Mouse (Mus musculus) hindbrain, embryonic 12.5 days (tissue): ENCODE measurements around the gene Crkl. TPM values are rescaled to one million over a fixed set of nuclear protein-coding genes. Genes with fewer than 3 reads are reported as not detected.
A peak's percentile ranks its signal among the peaks of the same experiment; 100 is the strongest.

Experiments used
- ATAC-seq: fragments of 200-750 bp; cut with Nextera tagmentation; 2 replicates; pipeline ENCODE4 v1.8.0; 2017; ENCODE audit warnings: moderate TSS enrichment; ENCODE audit not compliant: low FRiP score
- H3K27ac ChIP-seq: fragments of 300-500 bp; sonication (generic); 2 replicates; pipeline ENCODE4 v1.5.1; 2016; ENCODE audit warnings: mild to moderate bottlenecking
- H3K27me3 ChIP-seq: fragments of 300-500 bp; sonication (generic); 2 replicates; pipeline ENCODE4 v1.6.1; 2016; ENCODE audit warnings: mild to moderate bottlenecking
- H3K36me3 ChIP-seq: fragments of 300-500 bp; sonication (generic); 2 replicates; pipeline ENCODE4 v1.6.1; 2016; ENCODE audit warnings: mild to moderate bottlenecking
- H3K4me1 ChIP-seq: fragments of 300-500 bp; sonication (generic); 2 replicates; pipeline ENCODE4 v1.6.1; 2016
- H3K4me2 ChIP-seq: fragments of 300-500 bp; sonication (generic); replicated peaks from 2 replicates; pipeline ENCODE4 v1.6.1; 2016; ENCODE audit warnings: mild to moderate bottlenecking
- H3K4me3 ChIP-seq: fragments of 300-500 bp; sonication (generic); 2 replicates; pipeline ENCODE4 v1.5.1; 2016; ENCODE audit warnings: mild to moderate bottlenecking
- H3K9ac ChIP-seq: fragments of 300-500 bp; sonication (generic); 2 replicates; pipeline ENCODE4 v1.6.1; 2016; ENCODE audit warnings: mild to moderate bottlenecking, moderate library complexity
- H3K9me3 ChIP-seq: fragments of 300-500 bp; sonication (generic); replicated peaks from 2 replicates; pipeline ENCODE4 v1.6.1; 2016; ENCODE audit warnings: mild to moderate bottlenecking
- WGBS: fragments of 180-500 bp; shearing (Covaris S2); methylation state at CpG from one replicate; pipeline ENCODE4 v1.1.7; 2016; 5-methylcytosine and 5-hydroxymethylcytosine counted together
- polyA plus RNA-seq: library from polyadenylated mRNA; unstranded; fragments of >200 nt; fragmentation: Nextera tagmentation; extraction: Ambion mirVana; gene quantifications from 2 replicates; pipeline ENCODE4 v1.2.1, GENCODE M21; 2016

Gene Crkl
- polyA plus RNA-seq, 1 experiment from 2014 or later, result 98.9 TPM

- no peaks in the 10 kb centered on the region for H3K9me3 ChIP-seq
- 78% methylated on average over 2 of the region's 2 CpGs for WGBS
- no peaks in the 10 kb centered on the region for H3K27me3 ChIP-seq
- H3K27ac ChIP-seq, result no peak overlapping the region
- H3K4me2 ChIP-seq, result no peak overlapping the region
- no peak overlapping the region for H3K4me3 ChIP-seq
- no peak for ATAC-seq
- H3K9ac ChIP-seq, result no peak overlapping the region
- H3K36me3 ChIP-seq, result peaks cover 34% of the 10 kb centered on the region
- peaks cover 13% of the 10 kb centered on the region for H3K4me1 ChIP-seq
These were observed 58.9 kb downstream of the Crkl start for GRCm38 (mm10) chr16:17510686-17511085.

- H3K4me1 ChIP-seq, result peaks cover 13% of the 10 kb centered on the region
- ATAC-seq, result no peak
- no peak overlapping the region for H3K27ac ChIP-seq
- H3K9ac ChIP-seq, result no peak overlapping the region
- no peak overlapping the region for H3K4me2 ChIP-seq
- H3K4me3 ChIP-seq, result no peak overlapping the region
- H3K36me3 ChIP-seq, result peaks cover 41% of the 10 kb centered on the region
- WGBS, result 92% methylated on average over 4 of the region's 4 CpGs
- H3K9me3 ChIP-seq, result no peaks in the 10 kb centered on the region
- no peaks in the 10 kb centered on the region for H3K27me3 ChIP-seq
These were observed 59.6 kb downstream of the Crkl start for GRCm38 (mm10) chr16:17511431-17511830.

GRCm38 (mm10) chr16:17518910-17519309 is 67.1 kb downstream of the Crkl start:
- no peaks in the 10 kb centered on the region for H3K27me3 ChIP-seq
- no peak overlapping the region for H3K4me2 ChIP-seq
- H3K4me3 ChIP-seq, result no peak overlapping the region
- WGBS, result 81% methylated on average over 2 of the region's 2 CpGs
- H3K4me1 ChIP-seq, result no peaks in the 10 kb centered on the region
- no peak overlapping the region for H3K9ac ChIP-seq
- H3K36me3 ChIP-seq, result peaks cover 91% of the 10 kb centered on the region
- no peak overlapping the region for H3K27ac ChIP-seq
- no peaks in the 10 kb centered on the region for H3K9me3 ChIP-seq
- ATAC-seq, result no peak

GRCm38 (mm10) chr16:17524156-17524555 is 72.4 kb downstream of the Crkl start:
- no peak overlapping the region for H3K27ac ChIP-seq
- no peaks in the 10 kb centered on the region for H3K4me1 ChIP-seq
- H3K4me2 ChIP-seq, result no peak overlapping the region
- peaks cover 95% of the 10 kb centered on the region for H3K36me3 ChIP-seq
- no peak overlapping the region for H3K9ac ChIP-seq
- 95% methylated on average over 11 of the region's 11 CpGs for WGBS
- no peak for ATAC-seq
- no peaks in the 10 kb centered on the region for H3K27me3 ChIP-seq
- no peak overlapping the region for H3K4me3 ChIP-seq
- H3K9me3 ChIP-seq, result no peaks in the 10 kb centered on the region

GRCm38 (mm10) chr16:17525524-17525923 is 73.7 kb downstream of the Crkl start:
- H3K4me3 ChIP-seq, result no peak overlapping the region
- H3K36me3 ChIP-seq, result peaks cover 82% of the 10 kb centered on the region
- H3K9me3 ChIP-seq, result no peaks in the 10 kb centered on the region
- H3K27ac ChIP-seq, result no peak overlapping the region
- H3K4me2 ChIP-seq, result no peak overlapping the region
- H3K27me3 ChIP-seq, result no peaks in the 10 kb centered on the region
- WGBS, result 92% methylated on average over 3 of the region's 3 CpGs
- ATAC-seq, result no peak
- H3K4me1 ChIP-seq, result peaks cover 9% of the 10 kb centered on the region
- H3K9ac ChIP-seq, result no peak overlapping the region

- Histone ChIP-seq H3K4me1 (peaks cover 9% of the 10 kb centered on the region), H3K27me3 (no peaks in the 10 kb centered on the region), H3K36me3 (peaks cover 75% of the 10 kb centered on the region), H3K4me2 (no peak overlapping the region), H3K27ac (no peak overlapping the region), H3K9me3 (no peaks in the 10 kb centered on the region), H3K4me3 (no peak overlapping the region), H3K9ac (no peak overlapping the region)
- WGBS, result 93% methylated on average over 6 of the region's 6 CpGs
- ATAC-seq, result no peak
These were observed 74.4 kb downstream of the Crkl start for GRCm38 (mm10) chr16:17526223-17526622.

GRCm38 (mm10) chr16:17527606-17528005 is 75.8 kb downstream of the Crkl start:
- Histone ChIP-seq H3K27me3 (no peaks in the 10 kb centered on the region), H3K9ac (no peak overlapping the region), H3K4me2 (no peak overlapping the region), H3K27ac (no peak overlapping the region), H3K9me3 (no peaks in the 10 kb centered on the region), H3K4me3 (no peak overlapping the region), H3K36me3 (peaks cover 61% of the 10 kb centered on the region), H3K4me1 (peaks cover 17% of the 10 kb centered on the region)
- no peak for ATAC-seq

- 87% methylated on average over 13 of the region's 13 CpGs for WGBS
- H3K36me3 ChIP-seq, result peaks cover 54% of the 10 kb centered on the region
- no peaks in the 10 kb centered on the region for H3K27me3 ChIP-seq
- no peak overlapping the region for H3K9ac ChIP-seq
- H3K27ac ChIP-seq, result no peak overlapping the region
- H3K4me1 ChIP-seq, result peaks cover 17% of the 10 kb centered on the region
- no peak overlapping the region for H3K4me2 ChIP-seq
- no peaks in the 10 kb centered on the region for H3K9me3 ChIP-seq
- H3K4me3 ChIP-seq, result no peak overlapping the region
- no peak for ATAC-seq
These were observed 76.5 kb downstream of the Crkl start for GRCm38 (mm10) chr16:17528276-17528675.

GRCm38 (mm10) chr16:17529981-17530586 is 78.3 kb downstream of the Crkl start:
- Histone ChIP-seq H3K4me3 (peak overlapping the region; percentile 70), H3K36me3 (peaks cover 40% of the 10 kb centered on the region), H3K4me2 (peak overlapping the region; percentile 90), H3K9ac (peak overlapping the region; percentile 87), H3K27me3 (no peaks in the 10 kb centered on the region), H3K4me1 (peaks cover 17% of the 10 kb centered on the region), H3K9me3 (no peaks in the 10 kb centered on the region), H3K27ac (peak overlapping the region; percentile 96)
- peak; percentile 6 for ATAC-seq
- WGBS, result 20% methylated on average over 17 of the region's 17 CpGs

GRCm38 (mm10) chr16:17530640-17531288 is 79.0 kb downstream of the Crkl start, which contains the start of gene Thap7:
Gene Thap7 (minus strand): TSS chr16:17531136.
- Histone ChIP-seq H3K9ac (peak within 1 kb of the TSS; percentile 87), H3K4me1 (peaks cover 17% of the 10 kb centered on the region), H3K4me2 (peak within 1 kb of the TSS; percentile 90), H3K27ac (peak within 1 kb of the TSS; percentile 96), H3K4me3 (peak within 1 kb of the TSS; percentile 70), H3K36me3 (peaks cover 33% of the 10 kb centered on the region), H3K27me3 (no peaks in the 10 kb centered on the region), H3K9me3 (no peaks in the 10 kb centered on the region)
- under 1% methylated on average over 67 of the region's 67 CpGs for WGBS
- peak; percentile 97 for ATAC-seq

- Histone ChIP-seq H3K27ac (no peak overlapping the region), H3K9ac (no peak overlapping the region), H3K4me3 (no peak overlapping the region), H3K4me1 (peaks cover 17% of the 10 kb centered on the region), H3K9me3 (no peaks in the 10 kb centered on the region), H3K4me2 (0 out of 2 replicates have a peak overlapping the region, but pooled peaks have one; percentile 90), H3K27me3 (no peaks in the 10 kb centered on the region), H3K36me3 (peaks cover 18% of the 10 kb centered on the region)
- no peak for ATAC-seq
- 43% methylated on average over 4 of the region's 4 CpGs for WGBS
These were observed 80.5 kb downstream of the Crkl start for GRCm38 (mm10) chr16:17532271-17532670.

- H3K36me3 ChIP-seq, result peaks cover 12% of the 10 kb centered on the region
- no peaks in the 10 kb centered on the region for H3K9me3 ChIP-seq
- no peak overlapping the region for H3K4me3 ChIP-seq
- no peak overlapping the region for H3K27ac ChIP-seq
- H3K4me1 ChIP-seq, result peaks cover 17% of the 10 kb centered on the region
- H3K4me2 ChIP-seq, result no peak overlapping the region
- no peaks in the 10 kb centered on the region for H3K27me3 ChIP-seq
- 71% methylated on average over 14 of the region's 14 CpGs for WGBS
- ATAC-seq, result no peak
- no peak overlapping the region for H3K9ac ChIP-seq
These were observed 81.0 kb downstream of the Crkl start for GRCm38 (mm10) chr16:17532676-17533329.
